Mouse (Mus musculus) myocyte (in vitro differentiated cells): ENCODE results near the gene Syn3.

Source experiments
- E2F4 ChIP-seq: IDR thresholded peaks from one replicate; pipeline ENCODE4 v1.6.1; 2011; ENCODE audit warnings: mild to moderate bottlenecking, control low read depth, moderate library complexity; ENCODE audit not compliant: insufficient read depth
- MAX ChIP-seq: IDR thresholded peaks from one replicate; pipeline ENCODE4 v1.6.1; 2011; ENCODE audit warnings: low read depth, mild to moderate bottlenecking, control low read depth
- MYOG ChIP-seq, 3 experiments: IDR thresholded peaks; one replicate each; pipeline ENCODE4 v1.6.1; 2011; ENCODE audit warnings: control low read depth in 2 of 3, low read depth in 2 of 3, mild to moderate bottlenecking in 2 of 3; ENCODE audit not compliant: insufficient read length in 2 of 3, control insufficient read depth in 1 of 3, insufficient read depth in 1 of 3
- POLR2A ChIP-seq: IDR thresholded peaks from one replicate; pipeline ENCODE4 v1.6.1; 2011; ENCODE audit warnings: low read depth, mild to moderate bottlenecking, control low read depth, moderate library complexity; ENCODE audit not compliant: insufficient read length
- REST ChIP-seq: IDR thresholded peaks from one replicate; pipeline ENCODE4 v1.6.1; 2011; ENCODE audit warnings: mild to moderate bottlenecking, control low read depth, moderate library complexity; ENCODE audit not compliant: insufficient read depth, insufficient read length
- SRF ChIP-seq: IDR thresholded peaks from one replicate; pipeline ENCODE4 v1.6.1; 2011; ENCODE audit warnings: low read depth; ENCODE audit not compliant: control insufficient read depth, insufficient read length
- TCF12 ChIP-seq: IDR thresholded peaks from one replicate; pipeline ENCODE4 v1.6.1; 2011; ENCODE audit warnings: mild to moderate bottlenecking, control low read depth; ENCODE audit not compliant: poor library complexity, insufficient read depth, severe bottlenecking

GRCm38 (mm10) chr10:86303495-86303876, 195.2 kb downstream of the Syn3 start:
- TF ChIP-seq TCF12 (no peak), POLR2A (no peak), MAX (no peak), SRF (no peak), E2F4 (no peak), REST (no peak), MYOG (IDR thresholded peaks at IDR 0.05; ENCODE audit: control insufficient read depth in 1 of 3, insufficient read depth in 1 of 3, insufficient read length in 2 of 3, low read depth in 2 of 3) (no peak)
